Mouse (Mus musculus) stomach, postnatal 0 days (tissue): ENCODE data around the gene Olfr449. TPM values are rescaled to one million over a fixed set of nuclear protein-coding genes. Genes with fewer than 3 reads are reported as not detected.

Source experiments
- ATAC-seq: fragments of 200-750 bp; cut with Nextera tagmentation; 2 replicates; pipeline ENCODE4 v1.8.0; 2017; ENCODE audit not compliant: low FRiP score, low TSS enrichment
- DNase-seq: peaks from one replicate; pipeline ENCODE4 v3.0.0-alpha.2; 2016; ENCODE audit warnings: low spot score
- H3K27ac ChIP-seq: fragments of 300-500 bp; sonication (generic); replicated peaks from 2 replicates; pipeline ENCODE4 v1.5.1; 2014; ENCODE audit warnings: mild to moderate bottlenecking, control low read depth
- H3K27me3 ChIP-seq: fragments of 300-500 bp; sonication (generic); 2 replicates; pipeline ENCODE4 v1.6.1; 2014; ENCODE audit warnings: low read length; ENCODE audit not compliant: control insufficient read depth, insufficient read depth
- H3K36me3 ChIP-seq: fragments of 300-500 bp; sonication (generic); 2 replicates; pipeline ENCODE4 v1.6.1; 2014; ENCODE audit warnings: low read length, mixed read lengths; ENCODE audit not compliant: control insufficient read depth, insufficient read depth
- H3K4me1 ChIP-seq: fragments of 300-500 bp; sonication (generic); replicated peaks from 2 replicates; pipeline ENCODE4 v1.6.1; 2014; ENCODE audit warnings: antibody characterized with exemption; ENCODE audit not compliant: control insufficient read depth, insufficient read depth
- H3K4me2 ChIP-seq: fragments of 300-500 bp; sonication (generic); replicated peaks from 2 replicates; pipeline ENCODE4 v1.6.1; 2014; ENCODE audit warnings: low read depth, mild to moderate bottlenecking, control low read depth, moderate library complexity
- H3K4me3 ChIP-seq: fragments of 300-500 bp; sonication (generic); 2 replicates; pipeline ENCODE4 v1.5.1; 2014; ENCODE audit warnings: low read depth, low read length, control low read depth
- H3K9ac ChIP-seq: fragments of 300-500 bp; sonication (generic); 2 replicates; pipeline ENCODE4 v1.6.1; 2014; ENCODE audit warnings: mild to moderate bottlenecking, low read length, control low read depth, mixed read lengths
- H3K9me3 ChIP-seq: fragments of 300-500 bp; sonication (generic); 2 replicates; pipeline ENCODE4 v1.6.1; 2016; ENCODE audit warnings: low read length; ENCODE audit not compliant: control insufficient read depth
- CTCF ChIP-seq: IDR thresholded peaks from 2 replicates; pipeline ENCODE4 v1.5.1; 2016; ENCODE audit warnings: antibody characterized with exemption, low read depth, mild to moderate bottlenecking, moderate library complexity
- EP300 ChIP-seq: optimal IDR thresholded peaks from 2 replicates; pipeline ENCODE3; 2016; ENCODE audit warnings: antibody characterized with exemption
- WGBS: fragments of 180-500 bp; shearing (Covaris S2); extraction: QIAGEN DNeasy Blood & Tissue Kit; methylation state at CpG from one replicate; pipeline ENCODE4 v1.1.7; 2014; 5-methylcytosine and 5-hydroxymethylcytosine counted together
- polyA plus RNA-seq: library from polyadenylated mRNA; unstranded; fragments of >200 nt; fragmentation: Nextera tagmentation; extraction: Ambion mirVana; gene quantifications from 2 replicates; pipeline ENCODE4 v1.2.1, GENCODE M21; 2015

Gene Olfr449
- polyA plus RNA-seq, 1 experiment from 2014 or later: not detected

GRCm38 (mm10) chr6:42860222-42860819, 26.1 kb downstream of the Olfr449 start:
- TF ChIP-seq CTCF (peak; percentile 79), EP300 (no peak)
- Histone ChIP-seq H3K4me3 (no peak overlapping the region), H3K9me3 (no peaks in the 10 kb centered on the region), H3K27ac (no peak overlapping the region), H3K9ac (no peak overlapping the region), H3K4me2 (no peak overlapping the region), H3K36me3 (no peaks in the 10 kb centered on the region), H3K4me1 (no peaks in the 10 kb centered on the region), H3K27me3 (no peaks in the 10 kb centered on the region)
- ATAC-seq (no peak), DNase-seq (no peak)
- 8% methylated on average over 4 of the region's 4 CpGs for WGBS

DNA sequence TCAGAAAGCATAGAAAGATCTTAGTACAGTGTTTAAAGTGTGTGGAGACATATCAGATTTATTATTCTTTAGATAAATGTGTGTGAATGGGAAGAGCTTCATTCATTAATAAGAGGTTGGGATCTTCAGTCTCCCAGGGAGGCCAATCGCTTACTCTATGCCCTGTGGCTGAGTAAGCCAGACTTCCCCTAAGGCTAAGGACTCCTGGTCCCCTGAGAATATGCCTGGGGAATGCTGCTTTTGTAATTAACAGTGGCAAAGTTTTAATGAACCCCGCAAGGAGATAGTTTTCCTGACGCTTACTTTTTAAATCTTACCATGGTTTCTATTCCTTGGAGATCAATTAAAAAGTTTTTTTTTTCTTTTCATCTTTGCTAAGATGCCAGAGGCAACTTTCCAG, 35.5 kb downstream of the Olfr449 start:
- no peak overlapping the region for H3K4me3 ChIP-seq
- DNase-seq: no peak
- H3K9ac ChIP-seq: no peak overlapping the region
- H3K9me3 ChIP-seq: no peaks in the 10 kb centered on the region
- no peak overlapping the region for H3K27ac ChIP-seq
- 88% methylated on average over 3 of the region's 3 CpGs for WGBS
- H3K4me1 ChIP-seq: no peaks in the 10 kb centered on the region
- ATAC-seq: no peak
- H3K4me2 ChIP-seq: no peak overlapping the region
- no peak for TF ChIP-seq EP300
- TF ChIP-seq CTCF: no peak
- no peaks in the 10 kb centered on the region for H3K27me3 ChIP-seq
- no peaks in the 10 kb centered on the region for H3K36me3 ChIP-seq

GRCm38 (mm10) chr6:42876323-42876722, 42.1 kb downstream of the Olfr449 start:
- Histone ChIP-seq H3K27me3 (no peaks in the 10 kb centered on the region), H3K4me3 (no peak overlapping the region), H3K36me3 (no peaks in the 10 kb centered on the region), H3K27ac (no peak overlapping the region), H3K4me1 (no peaks in the 10 kb centered on the region), H3K9me3 (no peaks in the 10 kb centered on the region), H3K9ac (no peak overlapping the region), H3K4me2 (no peak overlapping the region)
- DNase-seq (no peak), ATAC-seq (no peak)
- no peak for TF ChIP-seq CTCF
- TF ChIP-seq EP300: no peak

Other genes starting within 250 kb of the Olfr449 start
- gene Tcaf3, start 236.7 kb upstream of the Olfr449 start, polyA plus RNA-seq: not detected in 2 replicates
- 10.0 and 11.5 TPM in 2 replicates for gene Tcaf2, start 189.1 kb upstream of the Olfr449 start, polyA plus RNA-seq
- 32.9 and 35.6 TPM in 2 replicates for gene Tcaf1, start 124.3 kb upstream of the Olfr449 start, polyA plus RNA-seq
- gene Olfr453, start 95.0 kb upstream of the Olfr449 start, polyA plus RNA-seq: not detected in 2 replicates
- not detected in 2 replicates for gene Olfr38, start 78.0 kb upstream of the Olfr449 start, polyA plus RNA-seq
- gene Olfr452, start 49.3 kb upstream of the Olfr449 start, polyA plus RNA-seq: not detected in 2 replicates
- not detected in 2 replicates for gene Olfr450, start 22.4 kb upstream of the Olfr449 start, polyA plus RNA-seq
- not detected in 2 replicates for gene Olfr448, start 56.1 kb downstream of the Olfr449 start, polyA plus RNA-seq
- gene Olfr447, start 74.5 kb downstream of the Olfr449 start, polyA plus RNA-seq: not detected in 2 replicates
- gene Olfr446, start 87.0 kb downstream of the Olfr449 start, polyA plus RNA-seq: not detected in 2 replicates
- not detected in 2 replicates for gene Olfr444, start 114.7 kb downstream of the Olfr449 start, polyA plus RNA-seq